Mouse (Mus musculus): ENCODE data around the gene Gmppa.

DNA sequence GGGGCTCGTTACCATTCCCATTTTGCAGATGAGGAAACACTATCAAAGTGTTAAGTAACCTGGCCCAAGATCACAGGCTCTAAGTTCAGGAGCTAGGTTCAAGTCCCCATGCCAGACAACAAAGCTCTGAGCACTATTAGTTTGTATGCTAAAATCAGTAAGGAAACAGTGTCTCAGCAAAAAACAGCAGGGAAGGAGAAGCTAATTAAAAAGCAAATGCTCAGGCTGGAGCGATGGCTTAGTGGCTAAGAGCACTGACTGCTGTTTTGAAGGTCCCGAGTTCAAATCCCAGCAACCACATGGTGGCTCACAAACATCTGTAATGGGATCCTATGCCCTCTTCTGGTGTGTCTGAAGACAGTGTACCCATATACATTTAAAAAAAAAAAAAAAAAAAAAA, 23.5 kb upstream of the Gmppa start:
- TF ChIP-seq POLR2A (IDR thresholded peaks at IDR 0.05; ENCODE audit: extremely low read depth, insufficient read depth, low read length) (no peak), CTCF (IDR thresholded peaks at IDR 0.05; ENCODE audit: low read depth, low read length) (no peak)
